Mouse (Mus musculus) small intestine, adult 2 months (tissue): ENCODE results near the gene Cldn5.

Source experiments
- CTCF ChIP-seq: fragments of 200-500 bp; IDR thresholded peaks from 2 replicates; pipeline ENCODE4 v1.5.1; 2012; ENCODE audit warnings: low read depth, mild to moderate bottlenecking, control low read depth, inconsistent platforms, low read length, moderate library complexity, mixed read lengths; ENCODE audit not compliant: insufficient replicate concordance, insufficient read length; ENCODE audit errors: extremely low read depth
- POLR2A ChIP-seq: fragments of 200-500 bp; IDR thresholded peaks from 2 replicates; pipeline ENCODE4 v1.6.1; 2012; ENCODE audit warnings: low read depth, mild to moderate bottlenecking, control low read depth, inconsistent platforms, low read length, moderate library complexity

DNA sequence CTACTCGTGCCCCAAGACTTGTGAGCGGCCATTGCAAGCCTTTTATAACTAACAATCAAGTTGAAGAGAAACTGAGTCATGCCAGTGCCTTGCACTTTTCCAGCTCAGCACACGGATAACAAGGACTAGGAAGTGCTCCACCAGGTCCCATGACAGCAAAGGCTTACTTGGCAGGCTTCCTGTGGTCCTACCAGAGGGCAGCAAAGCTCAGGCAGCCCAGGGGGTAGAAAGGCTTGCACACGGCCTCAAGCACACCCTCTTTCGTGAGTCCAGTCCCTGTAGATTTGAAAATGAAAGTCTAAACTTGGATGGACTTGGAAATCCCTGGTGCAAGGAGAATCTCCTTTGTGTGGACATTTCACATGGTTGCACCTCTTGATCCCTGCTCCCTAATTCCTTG lies 47.5 kb upstream of the Cldn5 start:
- TF ChIP-seq POLR2A = no peak
- TF ChIP-seq CTCF = no peak
